Mouse (Mus musculus) liver, postnatal 0 days (tissue): ENCODE measurements around the gene Ralgapa2.

Experiments used
- CTCF ChIP-seq: sonication (generic); IDR thresholded peaks from 2 replicates; pipeline ENCODE4 v1.5.1; 2016; ENCODE audit warnings: antibody characterized with exemption, low read depth
- EP300 ChIP-seq: IDR thresholded peaks from 2 replicates; pipeline ENCODE4 v1.6.1; 2016; ENCODE audit warnings: antibody characterized with exemption, low read depth, mild to moderate bottlenecking

- TF ChIP-seq CTCF (no peak), EP300 (no peak)
Observed at GRCm38 (mm10) chr2:146254387-146254786, 257.8 kb downstream of the Ralgapa2 start.
